Mouse (Mus musculus): ENCODE results near the gene Rab26. TPM values are rescaled to one million over a fixed set of nuclear protein-coding genes. Genes with fewer than 3 reads are reported as not detected.

The Rab26 gene
- total RNA-seq (2021), result 10 to 100 TPM; 12.2 to 12.5 TPM

GRCm38 (mm10) chr17:24534160-24534718, at the start of gene Rab26:
Gene Rab26, minus strand, starts transcription at chr17:24534210.
- no peak for DNase-seq
- intact Hi-C loops (cut with DNase I), result no loop called here

- intact Hi-C loops (cut with DNase I), result no loop called here
- no peak for DNase-seq
Measured at GRCm38 (mm10) chr17:24580287-24580686, 46.3 kb upstream of the Rab26 start.

GRCm38 (mm10) chr17:24579532-24579931, 45.5 kb upstream of the Rab26 start:
- DNase-seq, result no peak
- intact Hi-C loops (cut with DNase I), result no loop called here

- DNase-seq, result no peak
- intact Hi-C loops (cut with DNase I), result no loop called here
Measured at GRCm38 (mm10) chr17:24573811-24574210, 39.8 kb upstream of the Rab26 start.

- intact Hi-C loops (cut with DNase I), result no loop called here
- no peak for DNase-seq
Measured at GRCm38 (mm10) chr17:24572651-24573245, 38.7 kb upstream of the Rab26 start.

DNA sequence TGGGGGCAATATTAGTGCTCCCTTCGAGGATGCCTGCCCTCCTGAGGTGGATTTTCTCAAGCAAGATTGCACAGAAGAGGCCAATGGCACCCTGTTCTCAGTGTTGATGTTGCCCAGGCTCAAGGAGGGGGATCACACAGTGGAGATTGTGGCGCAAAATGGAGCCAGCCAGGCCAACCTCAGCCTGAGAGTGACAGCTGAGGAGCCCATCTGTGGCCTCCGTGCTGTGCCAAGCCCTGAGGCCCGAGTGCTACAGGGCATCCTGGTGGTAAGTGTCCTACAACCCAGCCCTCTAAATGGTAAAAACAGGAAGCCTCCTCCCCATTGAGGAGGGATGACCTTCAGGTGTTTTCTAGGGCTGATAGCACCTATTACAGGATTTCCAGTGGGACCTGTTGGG, 35.8 kb upstream of the Rab26 start:
- intact Hi-C loops (cut with DNase I), result no loop called here

DNA sequence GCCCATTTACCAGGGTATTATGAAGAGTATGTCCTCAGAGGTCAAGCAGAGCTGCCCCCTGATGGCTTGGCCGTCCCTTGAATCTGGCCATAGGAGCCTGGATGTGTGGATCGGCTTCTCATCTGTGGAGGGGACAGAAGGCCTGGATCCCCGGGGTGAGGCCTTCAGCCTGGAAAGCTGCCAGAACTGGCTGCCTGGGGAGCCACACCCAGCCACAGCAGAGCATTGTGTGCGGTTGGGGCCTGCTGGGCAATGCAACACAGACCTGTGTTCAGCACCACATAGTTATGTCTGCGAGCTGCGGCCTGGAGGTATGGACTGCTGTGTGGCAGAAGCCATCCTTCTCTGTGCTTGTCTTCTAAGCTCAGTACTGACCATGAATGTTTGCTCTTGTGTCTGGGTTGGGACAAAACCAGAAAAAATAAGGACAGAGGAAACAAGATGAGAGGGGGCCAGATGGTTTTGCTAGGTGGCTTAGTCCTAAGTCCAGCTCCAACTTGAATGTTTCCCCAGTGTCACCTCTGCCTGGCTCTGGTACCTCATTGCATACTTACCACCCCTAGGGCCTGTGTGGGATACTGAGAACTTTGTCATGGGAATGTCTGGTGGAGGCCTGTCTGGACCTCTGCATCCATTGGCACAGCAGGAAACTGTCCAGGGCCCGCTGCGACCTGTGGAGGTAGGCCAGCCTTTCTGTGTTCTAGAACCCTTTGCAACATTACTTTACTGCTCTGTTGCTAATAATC, 33.2 kb upstream of the Rab26 start:
- intact Hi-C loops (cut with DNase I), result no loop called here
- DNase-seq, result no peak

More for the DNA sequence above, 35.8 kb upstream of the Rab26 start:
- no peak for DNase-seq

DNA sequence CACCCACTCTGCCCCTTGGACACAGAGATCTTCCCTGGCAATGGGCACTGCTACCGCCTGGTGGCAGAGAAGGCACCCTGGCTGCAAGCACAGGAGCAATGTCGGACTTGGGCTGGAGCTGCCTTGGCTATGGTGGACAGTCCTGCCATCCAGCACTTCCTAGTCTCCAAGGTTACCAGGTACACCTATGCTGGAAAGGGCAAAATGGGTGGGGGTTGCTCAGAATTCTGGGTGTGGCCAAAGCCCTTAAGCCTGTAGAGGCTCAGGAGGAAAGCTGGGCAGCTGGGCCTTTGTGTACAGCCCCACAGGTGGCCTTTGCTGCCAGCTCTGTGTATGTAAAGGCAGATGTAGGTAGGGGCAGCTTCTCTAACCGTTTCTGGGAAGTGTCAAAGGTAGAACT, 31.8 kb upstream of the Rab26 start:
- intact Hi-C loops (cut with DNase I), result no loop called here
- DNase-seq, result no peak

- DNase-seq, result no peak
- intact Hi-C loops (cut with DNase I), result no loop called here
Measured at GRCm38 (mm10) chr17:24565092-24565491, 31.1 kb upstream of the Rab26 start.

- intact Hi-C loops (cut with DNase I), result no loop called here
- no peak for DNase-seq
Measured at GRCm38 (mm10) chr17:24564422-24564821, 30.4 kb upstream of the Rab26 start.

GRCm38 (mm10) chr17:24563638-24564037, 29.6 kb upstream of the Rab26 start:
- intact Hi-C loops (cut with DNase I), result no loop called here
- DNase-seq, result no peak

DNA sequence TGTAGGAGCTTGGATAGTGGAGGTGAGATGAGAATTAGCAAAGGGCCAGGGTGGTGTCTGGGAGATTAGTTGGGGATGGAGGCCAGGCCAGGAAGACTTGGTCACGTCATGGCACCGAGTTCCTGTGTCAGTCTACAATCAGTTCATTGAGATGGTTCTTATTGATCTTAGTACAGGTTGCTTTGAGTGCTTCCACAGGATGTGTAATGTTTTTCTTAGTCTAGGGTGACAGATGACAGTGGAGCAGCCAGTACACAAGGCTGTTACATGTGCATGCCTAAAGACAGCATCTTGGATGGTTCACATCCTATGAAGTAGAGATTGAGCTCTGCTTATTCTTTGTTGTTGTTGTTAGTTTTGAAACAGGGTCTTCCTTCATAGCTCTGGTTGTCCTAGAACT, 27.6 kb upstream of the Rab26 start:
- intact Hi-C loops (cut with DNase I), result no loop called here
- DNase-seq, result no peak

- DNase-seq, result no peak
- intact Hi-C loops (cut with DNase I), result no loop called here
Measured at GRCm38 (mm10) chr17:24560301-24561028, 26.5 kb upstream of the Rab26 start.

- DNase-seq, result no peak
- intact Hi-C loops (cut with DNase I), result no loop called here
Measured at GRCm38 (mm10) chr17:24559146-24559545, 25.1 kb upstream of the Rab26 start.

GRCm38 (mm10) chr17:24558600-24559099, 24.6 kb upstream of the Rab26 start:
- intact Hi-C loops (cut with DNase I), result no loop called here
- no peak for DNase-seq

DNA sequence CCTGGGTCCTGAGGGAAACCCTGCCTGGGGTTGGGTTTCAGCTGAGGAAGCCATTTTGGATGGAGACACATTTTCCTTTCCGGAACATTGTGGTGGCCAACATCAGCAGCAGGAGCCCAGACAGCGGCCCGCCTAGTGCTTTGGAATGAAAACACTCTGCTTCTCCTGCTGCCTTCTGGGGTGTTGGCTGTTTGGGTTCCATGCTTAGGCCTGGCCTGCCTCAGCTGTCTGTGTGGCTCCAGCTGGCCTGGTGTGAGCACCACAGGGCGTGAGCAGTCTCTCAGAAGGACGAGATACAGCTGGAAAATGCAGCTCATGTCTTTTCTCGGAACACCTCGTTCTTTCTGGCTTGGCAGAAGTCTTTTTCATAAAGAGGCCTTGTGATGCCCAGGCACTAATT, 23.1 kb upstream of the Rab26 start:
- intact Hi-C loops (cut with DNase I), result no loop called here
- no peak for DNase-seq

GRCm38 (mm10) chr17:24551050-24551444, 17.0 kb upstream of the Rab26 start:
- no peak for DNase-seq
- intact Hi-C loops (cut with DNase I), result no loop called here

DNA sequence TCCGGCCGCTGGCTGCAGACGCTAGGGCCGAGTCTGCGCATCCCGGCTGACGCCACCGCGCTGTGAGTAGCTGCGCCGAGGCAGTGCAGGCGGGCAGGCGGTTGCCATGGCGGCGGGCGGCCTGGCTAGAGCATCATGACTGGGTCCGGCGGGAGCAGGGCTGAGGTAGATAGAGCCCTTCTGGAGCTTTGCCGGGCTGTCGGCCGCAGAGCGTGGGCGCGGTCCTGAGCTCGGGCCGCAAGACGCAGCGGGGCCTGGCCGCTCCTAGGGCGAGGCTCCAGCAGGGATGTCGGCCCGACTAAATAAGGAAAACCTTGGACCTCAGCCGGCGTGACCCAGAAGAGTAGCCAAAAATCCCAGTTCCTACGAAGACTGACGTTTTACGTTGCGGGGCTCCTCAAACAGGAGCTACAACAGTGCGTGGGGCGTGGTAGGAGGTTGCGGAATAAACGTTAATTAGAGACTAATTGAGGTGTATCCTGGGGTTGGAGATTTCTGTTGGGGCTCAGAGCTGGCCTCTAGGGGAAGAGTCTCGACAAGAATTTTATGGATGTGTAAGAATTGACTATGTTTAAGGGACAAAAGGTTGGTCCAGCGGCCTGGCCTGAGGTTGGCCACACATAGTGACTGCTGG, 16.5 kb upstream of the Rab26 start:
- DNase-seq, result peak; percentile 87
- intact Hi-C loops (cut with DNase I), result no loop called here

DNA sequence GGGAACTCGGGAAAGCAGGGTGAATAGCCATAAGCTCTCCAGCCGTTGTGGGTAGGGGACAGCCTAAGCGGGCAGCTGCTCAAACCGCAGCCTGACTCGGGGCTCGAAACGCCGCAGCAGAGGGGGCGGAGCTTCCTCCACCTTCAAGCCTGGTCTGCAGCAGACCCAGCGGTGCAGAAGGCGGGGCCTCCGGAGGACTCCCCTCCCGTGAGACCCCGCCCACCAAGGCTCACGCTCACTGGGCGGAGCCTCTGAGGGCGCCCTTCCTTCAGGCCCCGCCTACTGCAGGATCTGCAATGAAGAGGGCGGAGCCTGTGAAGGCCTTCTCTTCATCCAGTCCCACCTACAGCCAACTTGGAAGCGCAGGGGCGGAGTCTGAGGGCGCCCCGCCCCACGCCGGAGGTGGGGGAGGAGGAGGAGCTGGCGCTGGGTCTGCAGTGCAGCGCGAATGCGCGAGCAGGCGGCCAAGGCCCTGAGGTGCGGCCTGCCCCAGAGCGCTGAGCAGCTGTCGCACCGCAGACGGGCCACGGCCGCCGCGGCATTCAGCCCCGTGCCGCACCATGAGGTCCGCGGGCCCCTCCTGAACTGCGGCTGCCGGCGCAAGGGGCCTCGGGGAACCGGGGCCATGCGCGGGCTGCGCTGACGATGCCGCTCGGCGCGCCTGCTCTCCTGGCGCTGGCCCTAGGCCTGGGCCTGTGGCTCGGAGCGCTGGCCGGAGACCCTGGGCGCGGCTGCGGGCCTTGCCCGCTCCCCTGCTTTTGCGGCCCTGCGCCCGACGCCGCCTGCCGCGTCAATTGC, 15.8 kb upstream of the Rab26 start, which contains the start of gene Pkd1:
Gene Pkd1, plus strand, starts transcription at position 217 of the 798 bp plus-strand sequence.
- peak; percentile 98 for DNase-seq
- intact Hi-C loops (cut with DNase I), result no loop called here
